Mouse (Mus musculus) heart, embryonic 16.5 days (tissue): ENCODE measurements around the gene Nsun4. TPM values are rescaled to one million over a fixed set of nuclear protein-coding genes. Genes with fewer than 3 reads are reported as not detected.

ENCODE experiments used
- ATAC-seq: fragments of 200-750 bp; cut with Nextera tagmentation; replicated peaks from 2 replicates; pipeline ENCODE4 v1.8.0; 2017; ENCODE audit warnings: moderate number of reproducible peaks; ENCODE audit not compliant: insufficient read depth, low FRiP score; ENCODE audit errors: extremely low read depth
- H3K27ac ChIP-seq: fragments of 300-500 bp; sonication (generic); 2 replicates; pipeline ENCODE4 v1.5.1; 2014; ENCODE audit warnings: mild to moderate bottlenecking, low read length, control low read depth, moderate library complexity
- H3K27me3 ChIP-seq: fragments of 300-500 bp; sonication (generic); 2 replicates; pipeline ENCODE4 v1.6.1; 2014; ENCODE audit warnings: low read length, mixed read lengths; ENCODE audit not compliant: control insufficient read depth, insufficient read depth
- H3K36me3 ChIP-seq: fragments of 300-500 bp; sonication (generic); 2 replicates; pipeline ENCODE4 v1.6.1; 2014; ENCODE audit not compliant: control insufficient read depth, insufficient read depth
- H3K4me1 ChIP-seq: fragments of 300-500 bp; sonication (generic); 2 replicates; pipeline ENCODE4 v1.6.1; 2014; ENCODE audit warnings: low read length, mixed read lengths; ENCODE audit not compliant: control insufficient read depth, insufficient read depth
- H3K4me2 ChIP-seq: fragments of 300-500 bp; sonication (generic); 2 replicates; pipeline ENCODE4 v1.6.1; 2014; ENCODE audit warnings: low read depth, mild to moderate bottlenecking, control low read depth, low read length
- H3K4me3 ChIP-seq: fragments of 300-500 bp; sonication (generic); 2 replicates; pipeline ENCODE4 v1.5.1; 2014; ENCODE audit warnings: mild to moderate bottlenecking, control low read depth, low read length
- H3K9ac ChIP-seq: fragments of 300-500 bp; sonication (generic); 2 replicates; pipeline ENCODE4 v1.6.1; 2014; ENCODE audit warnings: low read length, control low read depth
- H3K9me3 ChIP-seq: fragments of 300-500 bp; sonication (generic); replicated peaks from 2 replicates; pipeline ENCODE4 v1.6.1; 2016; ENCODE audit warnings: low read length; ENCODE audit not compliant: control insufficient read depth
- WGBS: fragments of 180-500 bp; shearing (Covaris S2); extraction: QIAGEN DNeasy Blood & Tissue Kit; methylation state at CpG from one replicate; pipeline ENCODE4 v1.1.7; 2014; 5-methylcytosine and 5-hydroxymethylcytosine counted together
- polyA plus RNA-seq: library from polyadenylated mRNA; unstranded; fragments of >200 nt; fragmentation: Nextera tagmentation; extraction: Ambion mirVana; gene quantifications from 2 replicates; pipeline ENCODE4 v1.2.1, GENCODE M21; 2015

The Nsun4 gene
- polyA plus RNA-seq, 1 experiment from 2014 or later: 33.6 TPM

GRCm38 (mm10) chr4:116049211-116049610 lies 4.5 kb downstream of the Nsun4 start:
- H3K27ac ChIP-seq: no peak overlapping the region
- H3K9ac ChIP-seq: no peak overlapping the region
- H3K36me3 ChIP-seq: peaks cover 4% of the 10 kb centered on the region; the same call in 1 of the 2 replicates
- no peak for ATAC-seq
- no peak overlapping the region for H3K4me2 ChIP-seq
- H3K27me3 ChIP-seq: no peaks in the 10 kb centered on the region
- WGBS: 74% methylated on average over 3 of the region's 3 CpGs
- peaks cover 10% of the 10 kb centered on the region for H3K4me1 ChIP-seq
- no peaks in the 10 kb centered on the region for H3K9me3 ChIP-seq
- H3K4me3 ChIP-seq: no peak overlapping the region

GRCm38 (mm10) chr4:116048130-116048920 lies 5.4 kb downstream of the Nsun4 start:
- Histone ChIP-seq H3K36me3 (peaks cover 4% of the 10 kb centered on the region; the same call in 1 of the 2 replicates), H3K4me1 (peaks cover 6% of the 10 kb centered on the region; the same call in 1 of the 2 replicates), H3K9me3 (no peaks in the 10 kb centered on the region), H3K4me3 (no peak overlapping the region), H3K9ac (no peak overlapping the region), H3K27me3 (no peaks in the 10 kb centered on the region), H3K4me2 (no peak overlapping the region), H3K27ac (no peak overlapping the region)
- WGBS: 60% methylated on average over 7 of the region's 7 CpGs
- ATAC-seq: no peak

GRCm38 (mm10) chr4:116047681-116048080 lies 6.0 kb downstream of the Nsun4 start:
- Histone ChIP-seq H3K9ac (no peak overlapping the region), H3K36me3 (peaks cover 4% of the 10 kb centered on the region; the same call in 1 of the 2 replicates), H3K4me1 (peaks cover 5% of the 10 kb centered on the region; the same call in 1 of the 2 replicates), H3K4me3 (no peak overlapping the region), H3K4me2 (no peak overlapping the region), H3K9me3 (no peaks in the 10 kb centered on the region), H3K27ac (no peak overlapping the region), H3K27me3 (no peaks in the 10 kb centered on the region)
- no peak for ATAC-seq
- 86% methylated on average over 1 of the region's 1 CpGs for WGBS

- Histone ChIP-seq H3K4me3 (no peak overlapping the region), H3K4me2 (no peak overlapping the region), H3K36me3 (peaks cover 9% of the 10 kb centered on the region), H3K27me3 (no peaks in the 10 kb centered on the region), H3K9me3 (no peaks in the 10 kb centered on the region), H3K4me1 (peaks cover 2% of the 10 kb centered on the region; the same call in 1 of the 2 replicates), H3K27ac (no peak overlapping the region), H3K9ac (no peak overlapping the region)
- no peak for ATAC-seq
- 78% methylated on average over 2 of the region's 2 CpGs for WGBS
These were observed 7.1 kb downstream of the Nsun4 start for GRCm38 (mm10) chr4:116046604-116047003.

GRCm38 (mm10) chr4:116042186-116042585 lies 11.5 kb downstream of the Nsun4 start:
- no peak overlapping the region for H3K9ac ChIP-seq
- no peaks in the 10 kb centered on the region for H3K27me3 ChIP-seq
- H3K9me3 ChIP-seq: no peaks in the 10 kb centered on the region
- H3K36me3 ChIP-seq: peaks cover 15% of the 10 kb centered on the region
- no peak for ATAC-seq
- H3K4me1 ChIP-seq: no peaks in the 10 kb centered on the region
- no peak overlapping the region for H3K27ac ChIP-seq
- no peak overlapping the region for H3K4me2 ChIP-seq
- 67% methylated on average over 3 of the region's 3 CpGs for WGBS
- H3K4me3 ChIP-seq: no peak overlapping the region

GRCm38 (mm10) chr4:116040466-116040865 lies 13.2 kb downstream of the Nsun4 start:
- WGBS: 89% methylated on average over 2 of the region's 2 CpGs
- peaks cover 15% of the 10 kb centered on the region for H3K36me3 ChIP-seq
- ATAC-seq: no peak

GRCm38 (mm10) chr4:116033374-116033773 lies 20.3 kb downstream of the Nsun4 start:
- H3K4me1 ChIP-seq: no peaks in the 10 kb centered on the region
- H3K9me3 ChIP-seq: no peaks in the 10 kb centered on the region
- ATAC-seq: no peak
- H3K9ac ChIP-seq: no peak overlapping the region
- 85% methylated on average over 5 of the region's 5 CpGs for WGBS
- H3K4me3 ChIP-seq: no peak overlapping the region
- no peaks in the 10 kb centered on the region for H3K27me3 ChIP-seq
- H3K4me2 ChIP-seq: no peak overlapping the region
- no peak overlapping the region for H3K27ac ChIP-seq
- peaks cover 27% of the 10 kb centered on the region for H3K36me3 ChIP-seq

More at GRCm38 (mm10) chr4:116040466-116040865, 13.2 kb downstream of the Nsun4 start:
- Histone ChIP-seq H3K27me3 (no peaks in the 10 kb centered on the region), H3K9ac (no peak overlapping the region), H3K4me1 (no peaks in the 10 kb centered on the region), H3K4me2 (no peak overlapping the region), H3K27ac (no peak overlapping the region), H3K4me3 (no peak overlapping the region), H3K9me3 (no peaks in the 10 kb centered on the region)

GRCm38 (mm10) chr4:116032906-116033305 lies 20.8 kb downstream of the Nsun4 start:
- H3K9ac ChIP-seq: no peak overlapping the region
- H3K4me1 ChIP-seq: no peaks in the 10 kb centered on the region
- no peaks in the 10 kb centered on the region for H3K27me3 ChIP-seq
- H3K4me2 ChIP-seq: no peak overlapping the region
- no peak overlapping the region for H3K4me3 ChIP-seq
- no peak for ATAC-seq
- H3K27ac ChIP-seq: no peak overlapping the region
- peaks cover 25% of the 10 kb centered on the region for H3K36me3 ChIP-seq
- H3K9me3 ChIP-seq: no peaks in the 10 kb centered on the region
- WGBS: 86% methylated on average over 9 of the region's 9 CpGs

- H3K9ac ChIP-seq: peak within 1 kb of the TSS; percentile 77
- WGBS: 14% methylated on average over 18 of the region's 18 CpGs
- no peak for ATAC-seq
- H3K4me2 ChIP-seq: peak within 1 kb of the TSS; percentile 98
- no peak within 1 kb of the TSS for H3K27ac ChIP-seq
- H3K27me3 ChIP-seq: peaks cover 35% of the 10 kb centered on the region
- H3K36me3 ChIP-seq: no peaks in the 10 kb centered on the region
- 0 out of 2 replicates have a peak, but pooled peaks cover 3% of the 10 kb centered on the region for H3K4me1 ChIP-seq
- peak within 1 kb of the TSS; percentile 74 for H3K4me3 ChIP-seq
- H3K9me3 ChIP-seq: no peaks in the 10 kb centered on the region
These were observed 35.6 kb downstream of the Nsun4 start, which contains the start of gene Faah for GRCm38 (mm10) chr4:116017902-116018746. TSS of gene Faah (minus strand) at chr4:116017926.
